Mouse (Mus musculus) CH12.LX (cell line): Measurements from ENCODE around the gene Mapk11. TPM values are rescaled to one million over a fixed set of nuclear protein-coding genes. Genes with fewer than 3 reads are reported as not detected.

Source experiments
- DNase-seq: peaks from one replicate; pipeline ENCODE4 v3.0.0-alpha.2; 2013; ENCODE audit errors: extremely low read depth
- H3K27ac ChIP-seq: 2 replicates; pipeline ENCODE4 v1.5.1; 2012; ENCODE audit warnings: low read depth, mild to moderate bottlenecking, control low read depth, moderate library complexity; ENCODE audit not compliant: insufficient read depth
- H3K27me3 ChIP-seq: replicated peaks from 2 replicates; pipeline ENCODE3; 2012; ENCODE audit warnings: inconsistent platforms
- H3K36me3 ChIP-seq, 2 experiments: replicated peaks in 1 of 2; 2 replicates each; pipeline versions ENCODE3 to v1.6.1; 2012; ENCODE audit warnings: inconsistent platforms in 1 of 2, low read length in 1 of 2, mild to moderate bottlenecking in 1 of 2, mixed read lengths in 1 of 2, moderate library complexity in 1 of 2; ENCODE audit not compliant: control insufficient read depth in 1 of 2, insufficient read depth in 1 of 2
- H3K4me1 ChIP-seq, 2 experiments: 2 replicates each; pipeline ENCODE4 v1.6.1; 2012; ENCODE audit warnings: inconsistent platforms in 1 of 2, moderate library complexity in 1 of 2; ENCODE audit not compliant: insufficient read depth in 2 of 2, control insufficient read depth in 1 of 2
- H3K4me2 ChIP-seq: 2 replicates; pipeline ENCODE4 v1.6.1; 2012; ENCODE audit warnings: low read depth, mild to moderate bottlenecking, control low read depth; ENCODE audit not compliant: poor library complexity, insufficient read depth, severe bottlenecking
- H3K4me3 ChIP-seq, 3 experiments: fragments of 150-350 bp in 1 of 3; sonication (generic) in 1 of 3; replicated peaks in 1 of 3; 2 replicates each; pipeline versions ENCODE3 to v1.5.1; 2011 to 2012; ENCODE audit warnings: low read depth in 2 of 3, low read length in 2 of 3, mild to moderate bottlenecking in 2 of 3, moderate library complexity in 2 of 3, control low read depth in 1 of 3, improper control_type of control experiment in 1 of 3, inconsistent platforms in 1 of 3, mixed read lengths in 1 of 3; ENCODE audit not compliant: poor library complexity in 1 of 3
- H3K79me2 ChIP-seq: replicated peaks from 2 replicates; pipeline ENCODE4 v1.6.1; 2012; ENCODE audit warnings: mild to moderate bottlenecking, moderate library complexity; ENCODE audit not compliant: control insufficient read depth, poor library complexity, insufficient read depth, severe bottlenecking; ENCODE audit errors: extremely low read depth
- H3K9ac ChIP-seq: 2 replicates; pipeline ENCODE4 v1.6.1; 2012; ENCODE audit warnings: low read depth, mild to moderate bottlenecking, control low read depth, moderate library complexity; ENCODE audit not compliant: insufficient read depth
- H3K9me3 ChIP-seq: replicated peaks from 2 replicates; pipeline ENCODE3; 2012; ENCODE audit warnings: low read length, inconsistent platforms, mixed read lengths
- CHD2 ChIP-seq: IDR thresholded peaks from 2 replicates; pipeline ENCODE4 v1.6.1; 2011; ENCODE audit warnings: low read length, improper control_type of control experiment
- CTCF ChIP-seq, 2 experiments: IDR thresholded peaks in 1 of 2; conservative IDR thresholded peaks in 1 of 2; 2 replicates each; pipeline ENCODE4 v1.5.1; 2011 to 2012; ENCODE audit warnings: low read depth in 2 of 2, low read length in 2 of 2, improper control_type of control experiment in 1 of 2, inconsistent platforms in 1 of 2, mild to moderate bottlenecking in 1 of 2, moderate library complexity in 1 of 2
- E2F4 ChIP-seq: IDR thresholded peaks from 2 replicates; pipeline ENCODE4 v1.6.1; 2011; ENCODE audit warnings: low read depth, low read length, improper control_type of control experiment; ENCODE audit not compliant: insufficient replicate concordance
- ELF1 ChIP-seq: IDR thresholded peaks from 2 replicates; pipeline ENCODE4 v1.6.1; 2014; ENCODE audit warnings: low read depth, mild to moderate bottlenecking, inconsistent platforms, low read length, improper control_type of control experiment
- ETS1 ChIP-seq: conservative IDR thresholded peaks from 2 replicates; pipeline ENCODE4 v1.6.1; 2012; ENCODE audit warnings: low read depth, mild to moderate bottlenecking, inconsistent platforms, low read length, improper control_type of control experiment, moderate library complexity
- GABPA ChIP-seq: IDR thresholded peaks from 2 replicates; pipeline ENCODE4 v1.6.1; 2012; ENCODE audit warnings: low read depth, low read length, improper control_type of control experiment, inconsistent platforms; ENCODE audit not compliant: insufficient replicate concordance
- HCFC1 ChIP-seq: IDR thresholded peaks from 2 replicates; pipeline ENCODE4 v1.6.1; 2012; ENCODE audit warnings: low read depth, mild to moderate bottlenecking, inconsistent platforms, low read length, improper control_type of control experiment
- IRF4 ChIP-seq: IDR thresholded peaks from 2 replicates; pipeline ENCODE4 v1.6.1; 2014; ENCODE audit warnings: low read depth, mild to moderate bottlenecking, inconsistent platforms, low read length, improper control_type of control experiment
- JUND ChIP-seq: conservative IDR thresholded peaks from 2 replicates; pipeline ENCODE4 v1.6.1; 2011; ENCODE audit warnings: low read depth, low read length, improper control_type of control experiment
- MAFK ChIP-seq: IDR thresholded peaks from 2 replicates; pipeline ENCODE4 v1.6.1; 2011; ENCODE audit warnings: low read length, improper control_type of control experiment; ENCODE audit not compliant: insufficient replicate concordance
- MAX ChIP-seq: IDR thresholded peaks from 2 replicates; pipeline ENCODE4 v1.6.1; 2011; ENCODE audit warnings: low read length, improper control_type of control experiment
- MAZ ChIP-seq: IDR thresholded peaks from 2 replicates; pipeline ENCODE4 v1.6.1; 2012; ENCODE audit warnings: low read depth, mild to moderate bottlenecking, inconsistent platforms, low read length, improper control_type of control experiment, moderate library complexity
- MEF2A ChIP-seq: IDR thresholded peaks from 2 replicates; pipeline ENCODE4 v1.6.1; 2014; ENCODE audit warnings: low read depth, mild to moderate bottlenecking, inconsistent platforms, low read length, improper control_type of control experiment, borderline replicate concordance
- MXI1 ChIP-seq: IDR thresholded peaks from 2 replicates; pipeline ENCODE4 v1.6.1; 2011; ENCODE audit warnings: mild to moderate bottlenecking, low read depth, low read length, improper control_type of control experiment
- MYC ChIP-seq: IDR thresholded peaks from 2 replicates; pipeline ENCODE4 v1.6.1; 2011; ENCODE audit warnings: low read depth, mild to moderate bottlenecking, improper control_type of control experiment, low read length
- NELFE ChIP-seq: IDR thresholded peaks from 2 replicates; pipeline ENCODE4 v1.6.1; 2011; ENCODE audit warnings: low read depth, low read length, improper control_type of control experiment
- NRF1 ChIP-seq: IDR thresholded peaks from 2 replicates; pipeline ENCODE4 v1.6.1; 2014; ENCODE audit warnings: low read depth, mild to moderate bottlenecking, inconsistent platforms, low read length, improper control_type of control experiment, moderate library complexity
- POLR2A ChIP-seq: IDR thresholded peaks from 2 replicates; pipeline ENCODE4 v1.6.1; 2011; ENCODE audit warnings: low read depth, mild to moderate bottlenecking, improper control_type of control experiment, low read length
- POLR2AphosphoS2 ChIP-seq: IDR thresholded peaks from 2 replicates; pipeline ENCODE4 v1.6.1; 2011; ENCODE audit warnings: low read depth, low read length, improper control_type of control experiment
- RAD21 ChIP-seq: IDR thresholded peaks from 2 replicates; pipeline ENCODE4 v1.6.1; 2011; ENCODE audit warnings: low read depth, mild to moderate bottlenecking, low read length, improper control_type of control experiment, moderate library complexity
- UBTF ChIP-seq: IDR thresholded peaks from 2 replicates; pipeline ENCODE4 v1.6.1; 2012; ENCODE audit warnings: low read depth, mild to moderate bottlenecking, inconsistent platforms, low read length, improper control_type of control experiment, moderate library complexity
- USF1 ChIP-seq: IDR thresholded peaks from 2 replicates; pipeline ENCODE4 v1.6.1; 2014; ENCODE audit warnings: low read depth, mild to moderate bottlenecking, inconsistent platforms, low read length, improper control_type of control experiment
- ZC3H11A ChIP-seq: IDR thresholded peaks from 2 replicates; pipeline ENCODE4 v1.6.1; 2012; ENCODE audit warnings: low read depth, mild to moderate bottlenecking, inconsistent platforms, low read length, improper control_type of control experiment
- ZKSCAN1 ChIP-seq: IDR thresholded peaks from 2 replicates; pipeline ENCODE4 v1.6.1; 2012; ENCODE audit warnings: low read depth, inconsistent platforms, low read length, improper control_type of control experiment, borderline replicate concordance
- dilution Hi-C: fragments of 300-500 bp; cut with MboI; formaldehyde crosslinking; loops from 2 replicates; pipeline ENCODE4 v1.14.3; 2020; ENCODE audit warnings: low sequenced_read_pairs; ENCODE audit not compliant: extremely low pct_unique_long_range_greater_than_20kb, extremely low pct_ligation_motif_present
- in situ Hi-C: fragments of 300-500 bp; cut with MboI; formaldehyde crosslinking; loops from 3 replicates; pipeline ENCODE4 v1.14.3; 2019; ENCODE audit warnings: low sequenced_read_pairs, low pct_ligation_motif_present, low pct_unique_long_range_greater_than_20kb, mixed read lengths
- polyA plus RNA-seq: library from polyadenylated mRNA; unstranded; fragments of >175 nt; gene quantifications from 2 replicates; pipeline ENCODE4 v1.2.1, GENCODE M21; 2012; ENCODE audit warnings: low read depth; ENCODE audit not compliant: insufficient read length
- total RNA-seq, 2 experiments: library from RNA; depleted of rRNA; stranded (reverse); fragments of 300-350 nt in 1 of 2; fragments of >200 nt in 1 of 2; gene quantifications; 2 replicates each; pipeline ENCODE4 v1.2.3; 2012 to 2014

Mapk11 gene
- total and polyA plus RNA-seq, 3 experiments, result 3.9 to 11.4 (median 5.3) TPM

DNA sequence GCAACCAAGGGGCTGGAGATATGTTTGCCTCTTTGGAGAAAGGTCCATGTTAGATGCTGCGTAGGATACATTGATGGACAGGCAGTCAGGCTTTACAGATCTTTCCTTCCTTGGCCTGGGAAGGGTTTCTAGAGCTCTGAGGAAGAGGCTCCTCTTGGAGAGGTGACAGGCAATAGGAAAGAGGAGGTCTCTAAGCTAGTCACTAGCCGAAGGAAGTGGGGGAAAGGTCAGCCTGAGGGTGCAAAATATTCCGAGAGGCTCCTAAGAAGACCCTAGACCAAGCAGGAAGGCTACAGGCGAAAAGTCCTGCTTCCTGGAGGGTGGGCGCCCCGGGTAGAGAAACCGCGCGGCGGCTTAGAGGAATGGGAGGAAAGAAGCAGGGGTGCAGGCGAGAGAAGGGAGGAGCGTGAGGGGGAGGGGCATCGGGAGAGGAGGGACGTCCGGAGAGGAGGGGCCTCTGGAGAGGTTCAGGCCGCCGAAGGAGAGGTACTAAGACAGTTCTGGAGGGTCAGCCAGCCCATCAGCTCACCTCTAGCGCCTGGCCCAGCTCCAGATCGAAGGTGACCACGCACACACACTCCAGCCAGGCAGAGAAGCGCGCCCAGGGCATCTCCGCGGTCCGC, 46.4 kb upstream of the Mapk11 start:
- H3K4me1 ChIP-seq, result peaks cover 3 to 16% of the 10 kb centered on the region in 2 experiments
- H3K36me3 ChIP-seq, result peaks cover 0 to 22% of the 10 kb centered on the region in 2 experiments
- H3K79me2 ChIP-seq, result no peaks in the 10 kb centered on the region
- peak overlapping the region; percentile 88 to 98 (median 95) for H3K4me3 ChIP-seq
- TF ChIP-seq USF1, result no peak
- TF ChIP-seq ZC3H11A, result no peak
- TF ChIP-seq UBTF, result no peak
- no peak for TF ChIP-seq GABPA
- no peak for TF ChIP-seq MYC
- peak; percentile 94 for TF ChIP-seq POLR2A
- no peak for TF ChIP-seq RAD21
- TF ChIP-seq MAFK, result no peak
- no peak for TF ChIP-seq CHD2
- TF ChIP-seq E2F4, result no peak
- no peak for TF ChIP-seq MEF2A
- TF ChIP-seq IRF4, result no peak
- no peak for TF ChIP-seq ETS1
- TF ChIP-seq ELF1, result peak; percentile 20; the same call in 1 of the 2 replicates
- TF ChIP-seq POLR2AphosphoS2, result no peak
- TF ChIP-seq MAZ, result peak; percentile 45; the same call in 1 of the 2 replicates
- peak; percentile 92 for TF ChIP-seq NELFE
- TF ChIP-seq MXI1, result no peak
- TF ChIP-seq NRF1, result no peak
- TF ChIP-seq HCFC1, result no peak
- TF ChIP-seq MAX, result no peak
- no peak for TF ChIP-seq JUND
- TF ChIP-seq CTCF (conservative IDR thresholded peaks at IDR 0.05 in 1 of 2, IDR thresholded peaks at IDR 0.05 in 1 of 2; ENCODE audit: low read depth in 2 of 2, low read length in 2 of 2), result no peak
- no peak for TF ChIP-seq ZKSCAN1
- TF ChIP-seq, all 38 proteins: peak for 4
- DNase-seq, result peak; percentile 85
- in situ Hi-C loops (no loop called here), dilution Hi-C loops (no loop called here)
- no peaks in the 10 kb centered on the region for H3K9me3 ChIP-seq
- peak overlapping the region; percentile 93 for H3K27ac ChIP-seq
- H3K27me3 ChIP-seq, result no peaks in the 10 kb centered on the region
- H3K4me2 ChIP-seq, result peak overlapping the region; percentile 83
- H3K9ac ChIP-seq, result peak overlapping the region; percentile 99
